Mouse (Mus musculus) heart, embryonic 15.5 days (tissue): ENCODE measurements at regions not wholly inside any gene's neighbourhood (a gene's known extent, or its start where the extent isn't known, plus 50 kb on each side); places are given as distances from the start of the nearest gene placed in this dataset.
"Not testable (repeated sequence)": the region's sequence is repeated elsewhere in the genome, so short reads cannot be mapped to it uniquely, and the experiment has no call there.

Experiments used
- ATAC-seq: fragments of 200-750 bp; cut with Nextera tagmentation; replicated peaks from 2 replicates; pipeline ENCODE4 v1.8.0; 2017; ENCODE audit warnings: low read depth, moderate TSS enrichment; ENCODE audit not compliant: insufficient number of reproducible peaks, insufficient read depth, low FRiP score
- H3K27ac ChIP-seq: fragments of 300-500 bp; sonication (generic); 2 replicates; pipeline ENCODE4 v1.5.1; 2015; ENCODE audit warnings: mild to moderate bottlenecking, inconsistent platforms
- H3K27me3 ChIP-seq: fragments of 300-500 bp; sonication (generic); 2 replicates; pipeline ENCODE4 v1.6.1; 2015; ENCODE audit warnings: inconsistent platforms
- H3K36me3 ChIP-seq: fragments of 300-500 bp; sonication (generic); 2 replicates; pipeline ENCODE4 v1.6.1; 2015; ENCODE audit warnings: mild to moderate bottlenecking, inconsistent platforms
- H3K4me1 ChIP-seq: fragments of 300-500 bp; sonication (generic); replicated peaks from 2 replicates; pipeline ENCODE4 v1.6.1; 2015; ENCODE audit warnings: inconsistent platforms
- H3K4me2 ChIP-seq: fragments of 300-500 bp; sonication (generic); 2 replicates; pipeline ENCODE4 v1.6.1; 2015; ENCODE audit warnings: inconsistent platforms, mild to moderate bottlenecking, moderate library complexity
- H3K4me3 ChIP-seq: fragments of 300-500 bp; sonication (generic); 2 replicates; pipeline ENCODE4 v1.5.1; 2015; ENCODE audit warnings: mild to moderate bottlenecking, inconsistent platforms
- H3K9ac ChIP-seq: fragments of 300-500 bp; sonication (generic); 2 replicates; pipeline ENCODE4 v1.6.1; 2015; ENCODE audit warnings: mild to moderate bottlenecking, inconsistent platforms
- H3K9me3 ChIP-seq: fragments of 300-500 bp; sonication (generic); replicated peaks from 2 replicates; pipeline ENCODE4 v1.6.1; 2016; ENCODE audit warnings: inconsistent platforms
- WGBS: fragments of 180-500 bp; shearing (Covaris S2); methylation state at CpG from one replicate; pipeline ENCODE4 v1.1.7; 2015; ENCODE audit warnings: mixed read lengths; 5-methylcytosine and 5-hydroxymethylcytosine counted together

DNA sequence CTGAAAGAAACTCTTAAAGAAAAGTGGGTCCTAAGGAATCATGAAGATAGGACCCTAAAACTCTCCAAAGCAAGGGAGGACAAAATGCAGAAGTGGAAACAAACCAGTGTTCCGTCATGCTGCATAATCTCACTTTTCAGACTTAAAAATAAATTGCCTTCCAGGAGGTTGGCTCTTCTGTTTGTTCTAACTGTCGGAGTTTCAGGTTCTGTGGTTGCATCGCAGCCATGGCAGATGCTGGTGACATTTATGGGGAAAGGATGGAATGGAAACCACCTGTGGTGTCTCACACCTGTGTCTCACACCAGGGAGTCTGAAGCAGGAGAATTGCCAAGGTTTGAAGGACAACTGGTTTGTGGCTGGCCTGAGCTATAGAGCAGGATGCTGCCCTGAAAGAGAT is 50.9 kb upstream of the Hivep1 start:
- 62% methylated on average over 3 of the region's 3 CpGs for WGBS
- no peak for ATAC-seq

DNA sequence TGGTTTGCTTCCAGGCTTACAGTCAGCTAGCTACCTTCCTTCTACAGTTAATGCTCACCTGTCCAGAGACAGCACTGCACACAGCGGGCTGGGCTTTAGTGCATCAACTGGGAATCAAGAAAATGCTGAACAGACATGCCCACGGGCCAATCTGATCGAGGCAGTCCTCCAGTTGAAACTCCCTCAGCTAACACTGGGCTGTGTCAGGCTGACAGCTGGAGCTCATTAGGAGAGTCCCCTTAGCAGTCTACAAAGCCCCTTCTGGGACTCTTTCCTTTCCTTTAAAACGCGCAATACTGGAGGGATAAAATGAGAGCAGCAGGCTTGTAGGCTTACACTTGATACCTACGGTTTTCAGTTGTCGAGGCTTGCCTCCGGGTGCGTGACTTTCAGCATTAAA is 53.9 kb upstream of the Hivep1 start:
- no peaks in the 10 kb centered on the region for H3K36me3 ChIP-seq

More for the DNA sequence above, 50.9 kb upstream of the Hivep1 start:
- H3K4me2 ChIP-seq = no peak overlapping the region
- no peak overlapping the region for H3K9ac ChIP-seq
- no peaks in the 10 kb centered on the region for H3K4me1 ChIP-seq
- H3K9me3 ChIP-seq = no peaks in the 10 kb centered on the region
- no peaks in the 10 kb centered on the region for H3K36me3 ChIP-seq
- no peak overlapping the region for H3K4me3 ChIP-seq
- H3K27ac ChIP-seq = no peak overlapping the region
- no peaks in the 10 kb centered on the region for H3K27me3 ChIP-seq

GRCm38 (mm10) chr13:41994126-41994525 is 57.7 kb upstream of the Hivep1 start:
- no peaks in the 10 kb centered on the region for H3K27me3 ChIP-seq

More for the DNA sequence above, 53.9 kb upstream of the Hivep1 start:
- 39% methylated on average over 9 of the region's 9 CpGs for WGBS
- Histone ChIP-seq H3K9ac (no peak overlapping the region), H3K27me3 (no peaks in the 10 kb centered on the region), H3K4me3 (no peak overlapping the region), H3K4me2 (peak overlapping the region; percentile 10; the same call in 1 of the 2 replicates), H3K4me1 (no peaks in the 10 kb centered on the region), H3K9me3 (no peaks in the 10 kb centered on the region), H3K27ac (no peak overlapping the region)
- no peak for ATAC-seq

GRCm38 (mm10) chr13:41975918-41976317 is 75.9 kb upstream of the Hivep1 start:
- Histone ChIP-seq H3K27ac (no peak overlapping the region), H3K4me1 (no peaks in the 10 kb centered on the region), H3K4me2 (no peak overlapping the region), H3K9ac (no peak overlapping the region), H3K36me3 (no peaks in the 10 kb centered on the region), H3K4me3 (no peak overlapping the region), H3K9me3 (no peaks in the 10 kb centered on the region), H3K27me3 (no peaks in the 10 kb centered on the region)
- 62% methylated on average over 3 of the region's 3 CpGs for WGBS
- no peak for ATAC-seq

More at GRCm38 (mm10) chr13:41994126-41994525, 57.7 kb upstream of the Hivep1 start:
- Histone ChIP-seq H3K4me1 (no peaks in the 10 kb centered on the region), H3K9ac (no peak overlapping the region), H3K36me3 (no peaks in the 10 kb centered on the region), H3K4me2 (no peak overlapping the region), H3K4me3 (no peak overlapping the region), H3K27ac (no peak overlapping the region), H3K9me3 (no peaks in the 10 kb centered on the region)
- WGBS = 49% methylated on average over 3 of the region's 3 CpGs
- no peak for ATAC-seq

- WGBS = 60% methylated on average over 3 of the region's 3 CpGs
- Histone ChIP-seq H3K9ac (no peak overlapping the region), H3K36me3 (no peaks in the 10 kb centered on the region), H3K4me3 (no peak overlapping the region), H3K9me3 (no peaks in the 10 kb centered on the region), H3K27ac (no peak overlapping the region), H3K4me1 (no peaks in the 10 kb centered on the region), H3K4me2 (no peak overlapping the region), H3K27me3 (no peaks in the 10 kb centered on the region)
- ATAC-seq = no peak
Measured at GRCm38 (mm10) chr13:41962915-41963314, 88.9 kb upstream of the Hivep1 start.

DNA sequence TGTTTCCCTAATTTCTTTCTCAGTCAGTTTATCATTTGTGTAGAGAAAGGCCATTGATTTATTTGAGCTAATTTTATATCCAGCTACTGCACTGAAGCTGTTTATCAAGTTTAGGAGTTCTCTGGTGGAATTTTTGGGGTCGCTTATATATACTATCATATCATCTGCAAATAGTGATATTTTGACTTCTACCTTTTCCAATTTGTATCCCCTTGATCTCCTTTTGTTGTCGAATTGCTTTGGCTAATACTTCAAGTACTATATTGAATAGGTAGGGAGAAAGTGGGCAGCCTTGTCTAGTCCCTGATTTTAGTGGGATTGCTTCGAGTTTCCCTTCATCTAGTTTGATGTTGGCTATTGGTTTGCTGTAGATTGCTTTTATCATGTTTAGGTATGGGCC is 90.9 kb upstream of the Hivep1 start:
- H3K36me3 ChIP-seq, H3K27me3 ChIP-seq, H3K9me3 ChIP-seq, H3K4me1 ChIP-seq, H3K4me3 ChIP-seq, ATAC-seq, H3K9ac ChIP-seq, H3K27ac ChIP-seq, H3K4me2 ChIP-seq: not testable (repeated sequence)
- 82% methylated on average over 3 of the region's 3 CpGs for WGBS

DNA sequence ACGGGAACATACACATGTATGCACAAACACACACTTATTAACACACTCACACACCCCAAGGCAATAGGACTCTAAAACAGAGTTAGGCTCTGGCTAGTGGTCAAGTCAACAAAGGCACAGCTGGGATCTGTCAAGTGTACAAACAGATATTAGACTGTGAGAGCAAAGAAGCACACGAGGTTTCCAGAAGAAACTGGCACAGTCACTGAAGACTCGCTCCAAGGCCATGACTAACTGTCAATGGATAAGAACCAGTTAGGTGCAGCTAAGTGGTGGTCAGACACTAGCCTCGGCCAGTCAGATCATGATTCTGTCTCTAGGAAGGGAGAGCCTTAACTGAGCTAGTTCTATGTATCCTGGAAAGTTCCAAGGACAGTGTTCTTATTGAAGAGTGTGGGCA is 93.9 kb upstream of the Hivep1 start:
- Histone ChIP-seq H3K4me3 (no peak overlapping the region), H3K9ac (no peak overlapping the region), H3K27me3 (no peaks in the 10 kb centered on the region), H3K36me3 (no peaks in the 10 kb centered on the region), H3K4me2 (no peak overlapping the region), H3K4me1 (no peaks in the 10 kb centered on the region), H3K9me3 (no peaks in the 10 kb centered on the region), H3K27ac (no peak overlapping the region)
- 56% methylated on average over 4 of the region's 4 CpGs for WGBS
- no peak for ATAC-seq

DNA sequence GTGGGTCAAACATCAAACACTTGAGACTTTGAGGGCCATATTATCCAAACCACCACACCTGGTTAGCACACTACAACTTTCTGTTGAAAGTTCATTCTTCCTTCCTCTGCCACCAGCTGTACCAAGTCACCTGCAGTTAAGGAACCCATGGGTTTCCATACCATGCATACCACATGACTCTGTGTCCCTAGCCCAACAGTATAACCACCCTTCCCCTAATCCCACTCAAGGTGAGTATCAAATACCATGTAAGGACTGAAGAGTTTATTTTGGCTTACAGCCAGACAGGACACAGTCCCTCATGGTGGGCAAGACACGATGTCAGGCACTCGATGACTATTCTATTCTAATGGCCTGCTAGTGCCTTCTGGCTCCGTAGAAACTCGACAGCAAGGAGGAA is 95.9 kb upstream of the Hivep1 start:
- Histone ChIP-seq H3K9me3 (no peaks in the 10 kb centered on the region), H3K4me2 (no peak overlapping the region), H3K27ac (no peak overlapping the region), H3K4me3 (no peak overlapping the region), H3K27me3 (no peaks in the 10 kb centered on the region), H3K9ac (no peak overlapping the region), H3K36me3 (no peaks in the 10 kb centered on the region), H3K4me1 (no peaks in the 10 kb centered on the region)
- no peak for ATAC-seq
- 74% methylated on average over 4 of the region's 4 CpGs for WGBS

DNA sequence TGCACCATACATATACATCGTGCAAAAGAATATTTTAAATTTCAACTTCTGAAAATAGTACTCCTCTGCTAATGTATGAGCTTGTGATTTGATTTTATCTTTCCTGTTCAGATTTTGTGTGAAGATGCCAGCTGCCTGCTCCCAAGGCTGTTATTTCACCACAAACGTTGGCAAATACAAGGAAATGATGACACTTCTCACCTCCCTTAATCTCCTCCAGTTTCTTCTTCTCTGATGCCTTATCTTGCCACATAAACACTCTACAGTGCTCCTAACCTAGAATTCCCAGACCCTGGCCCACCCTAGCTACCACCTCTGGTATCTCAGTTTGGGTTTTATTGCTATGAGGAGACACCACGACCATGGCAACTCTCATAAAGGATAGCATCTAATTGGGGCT is 96.6 kb upstream of the Hivep1 start:
- Histone ChIP-seq H3K9me3 (no peaks in the 10 kb centered on the region), H3K27ac (no peak overlapping the region), H3K36me3 (no peaks in the 10 kb centered on the region), H3K9ac (no peak overlapping the region), H3K4me2 (no peak overlapping the region), H3K4me1 (no peaks in the 10 kb centered on the region), H3K4me3 (no peak overlapping the region), H3K27me3 (no peaks in the 10 kb centered on the region)
- no peak for ATAC-seq
- 63% methylated on average over 3 of the region's 3 CpGs for WGBS

- Histone ChIP-seq H3K4me3 (no peak overlapping the region), H3K4me2 (no peak overlapping the region), H3K4me1 (no peaks in the 10 kb centered on the region), H3K9ac (no peak overlapping the region), H3K27me3 (no peaks in the 10 kb centered on the region), H3K27ac (no peak overlapping the region), H3K9me3 (no peaks in the 10 kb centered on the region), H3K36me3 (no peaks in the 10 kb centered on the region)
- no peak for ATAC-seq
- WGBS = 57% methylated on average over 3 of the region's 3 CpGs
Measured at GRCm38 (mm10) chr13:41952453-41952852, 99.4 kb upstream of the Hivep1 start.

GRCm38 (mm10) chr13:41948241-41948640 is 100.8 kb upstream of the Adtrp start:
- H3K9me3 ChIP-seq = no peaks in the 10 kb centered on the region
- H3K27me3 ChIP-seq = no peaks in the 10 kb centered on the region
- WGBS = 86% methylated on average over 3 of the region's 3 CpGs
- no peak overlapping the region for H3K27ac ChIP-seq
- H3K4me2 ChIP-seq = no peak overlapping the region
- H3K36me3 ChIP-seq = no peaks in the 10 kb centered on the region
- ATAC-seq = no peak
- H3K4me1 ChIP-seq = 0 out of 2 replicates have a peak, but pooled peaks cover 5% of the 10 kb centered on the region
- no peak overlapping the region for H3K4me3 ChIP-seq
- H3K9ac ChIP-seq = no peak overlapping the region

- Histone ChIP-seq H3K9me3 (no peaks in the 10 kb centered on the region), H3K4me3 (no peak overlapping the region), H3K27ac (no peak overlapping the region), H3K36me3 (no peaks in the 10 kb centered on the region), H3K4me1 (no peaks in the 10 kb centered on the region), H3K9ac (no peak overlapping the region), H3K4me2 (no peak overlapping the region), H3K27me3 (no peaks in the 10 kb centered on the region)
- 65% methylated on average over 12 of the region's 12 CpGs for WGBS
- no peak for ATAC-seq
Measured at GRCm38 (mm10) chr13:41932313-41933100, 85.0 kb upstream of the Adtrp start.
